Mouse (Mus musculus): ENCODE data around the gene Slc38a3.

Gene Slc38a3

DNA sequence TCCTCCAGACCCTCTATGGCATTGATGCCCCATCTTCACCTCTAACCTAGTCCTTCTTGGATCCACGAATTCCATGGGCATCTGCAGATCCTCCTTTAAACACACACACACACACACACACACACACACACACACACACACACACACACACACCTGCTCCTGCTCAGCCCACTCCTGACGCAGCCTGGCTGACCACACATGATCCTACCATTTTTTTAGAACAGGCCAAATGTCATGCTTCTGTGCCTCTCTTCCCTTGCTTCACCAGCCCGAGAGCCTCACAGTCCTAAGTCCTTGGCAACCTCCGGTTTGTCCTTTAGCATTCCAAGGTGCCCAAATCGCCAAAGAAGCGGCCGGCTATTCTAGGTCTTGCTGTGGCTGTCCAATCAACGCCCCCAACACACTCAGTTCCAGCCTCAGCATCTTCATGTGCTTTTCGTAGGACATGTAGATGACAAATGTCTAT, at the start of gene Slc38a3:
TSS of gene Slc38a3 (minus strand) at position 51 of the 466 bp plus-strand sequence.
- no peak for DNase-seq

DNA sequence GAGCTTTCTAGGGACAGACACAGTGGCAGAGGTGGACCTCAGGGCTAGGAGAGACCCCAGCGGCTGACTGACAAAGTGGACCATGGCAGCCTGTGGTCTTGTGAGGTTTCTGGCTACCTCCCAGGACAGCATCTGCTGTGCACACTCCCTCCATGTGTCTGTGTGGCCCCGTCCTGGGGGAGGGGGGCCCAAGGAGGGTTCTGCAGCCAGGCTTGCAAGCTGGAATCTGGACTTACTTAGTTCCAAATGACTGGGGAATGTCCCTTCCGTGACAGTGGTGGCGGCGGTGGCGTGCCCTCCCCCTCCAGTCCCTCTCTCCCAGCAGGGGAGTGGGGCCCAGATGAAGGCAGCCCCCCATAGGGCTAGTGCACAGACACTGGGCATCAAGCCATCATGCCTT, 47.6 kb upstream of the Slc38a3 start:
- no peak for DNase-seq

DNA sequence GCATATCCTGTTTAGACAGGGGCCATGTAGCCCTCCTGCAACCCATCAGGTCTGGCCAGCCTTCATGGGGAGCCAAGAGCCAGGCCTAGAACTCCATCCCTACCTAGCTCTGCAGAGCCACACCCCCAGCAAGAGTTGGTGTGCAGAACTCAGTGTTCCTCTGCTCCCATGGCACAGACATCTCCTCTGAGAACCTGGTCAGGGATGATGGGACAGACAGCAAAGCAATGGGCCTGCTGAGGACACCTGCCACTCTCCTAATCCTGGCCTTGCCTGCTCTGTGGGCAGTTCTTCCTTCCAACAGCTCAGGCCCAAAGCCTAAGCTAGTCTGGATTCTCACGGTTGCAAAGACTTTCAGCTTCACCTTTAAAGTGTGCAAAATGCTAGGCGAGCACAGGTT, 46.3 kb upstream of the Slc38a3 start:
- DNase-seq: no peak

DNA sequence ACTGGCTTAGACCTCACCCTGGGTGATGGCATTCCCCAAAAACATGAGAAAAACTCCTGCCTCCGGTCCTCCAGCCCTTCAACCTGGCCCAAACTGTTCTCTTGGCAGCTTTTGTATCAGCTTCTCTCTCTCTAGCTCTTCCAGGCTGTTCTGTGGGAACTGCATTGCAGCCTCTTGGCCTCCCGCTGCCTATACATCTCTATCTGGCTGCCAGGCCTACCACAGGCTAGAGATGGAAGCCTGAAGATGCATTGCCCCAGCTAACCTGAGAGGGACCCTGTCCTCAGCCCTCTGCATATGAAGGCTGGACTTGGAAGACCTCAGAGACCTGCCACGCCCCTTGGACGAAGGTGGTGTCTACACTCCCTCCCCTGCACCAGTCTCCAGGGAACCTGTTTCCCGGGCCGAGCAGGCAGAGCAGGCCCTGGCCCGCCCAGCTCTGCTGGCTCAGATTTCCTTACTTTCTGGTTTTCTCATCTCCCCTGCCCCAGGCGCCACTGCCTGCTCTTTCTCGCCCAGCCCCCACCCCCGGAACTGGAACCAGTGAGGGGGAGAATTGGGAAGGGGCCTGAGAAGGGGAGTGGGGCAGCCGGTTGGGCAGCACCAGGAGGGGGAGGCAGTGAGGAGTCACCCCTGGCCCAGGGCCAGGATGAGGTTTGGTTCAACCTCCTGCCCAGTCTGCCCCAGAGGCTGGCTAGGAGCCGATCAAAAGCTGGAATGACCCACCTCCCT, 45.1 kb upstream of the Slc38a3 start:
- no peak for DNase-seq

DNA sequence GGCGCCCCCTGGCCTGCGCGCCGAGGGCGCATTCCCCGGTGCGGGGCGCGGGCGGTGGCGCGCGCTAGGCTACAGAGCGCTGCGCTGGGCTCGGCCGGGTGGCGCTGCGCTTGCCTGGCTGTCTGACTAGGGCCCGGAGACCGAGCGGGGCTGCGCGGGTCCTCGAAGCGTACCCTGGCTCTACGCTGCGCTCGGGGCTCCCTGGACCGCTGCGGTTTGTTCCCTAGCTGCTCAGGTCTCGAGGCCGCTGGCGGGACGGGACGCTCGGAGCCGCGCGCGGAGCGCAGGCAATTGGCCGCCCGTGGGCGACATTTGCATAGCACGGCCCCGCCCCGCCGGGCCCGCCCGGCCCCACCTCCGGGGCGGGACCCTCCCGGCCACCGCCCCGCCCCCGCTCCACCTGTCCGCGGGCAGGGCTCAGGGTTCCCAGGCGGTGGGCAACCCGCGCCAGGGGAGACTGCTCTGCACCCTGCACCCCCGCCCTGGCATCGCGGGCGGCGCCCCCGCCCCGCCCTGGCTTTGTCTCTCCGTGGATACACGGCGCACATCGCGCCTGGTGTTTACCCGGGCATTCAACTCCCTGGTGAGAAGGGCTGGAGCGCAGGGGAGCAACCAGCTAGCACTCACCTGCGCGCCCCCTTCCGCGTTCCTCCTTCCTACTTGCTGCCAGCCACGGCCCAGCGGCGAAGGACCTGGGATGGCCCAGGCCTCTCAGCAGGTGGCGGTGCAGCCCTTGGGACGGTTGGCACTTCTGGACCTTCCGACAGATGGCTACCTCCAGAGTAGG, 40.6 kb upstream of the Slc38a3 start, which contains the start of gene Sema3f:
TSS of gene Sema3f (minus strand) at position 779 of the 787 bp plus-strand sequence.
- peak; percentile 64 for DNase-seq

DNA sequence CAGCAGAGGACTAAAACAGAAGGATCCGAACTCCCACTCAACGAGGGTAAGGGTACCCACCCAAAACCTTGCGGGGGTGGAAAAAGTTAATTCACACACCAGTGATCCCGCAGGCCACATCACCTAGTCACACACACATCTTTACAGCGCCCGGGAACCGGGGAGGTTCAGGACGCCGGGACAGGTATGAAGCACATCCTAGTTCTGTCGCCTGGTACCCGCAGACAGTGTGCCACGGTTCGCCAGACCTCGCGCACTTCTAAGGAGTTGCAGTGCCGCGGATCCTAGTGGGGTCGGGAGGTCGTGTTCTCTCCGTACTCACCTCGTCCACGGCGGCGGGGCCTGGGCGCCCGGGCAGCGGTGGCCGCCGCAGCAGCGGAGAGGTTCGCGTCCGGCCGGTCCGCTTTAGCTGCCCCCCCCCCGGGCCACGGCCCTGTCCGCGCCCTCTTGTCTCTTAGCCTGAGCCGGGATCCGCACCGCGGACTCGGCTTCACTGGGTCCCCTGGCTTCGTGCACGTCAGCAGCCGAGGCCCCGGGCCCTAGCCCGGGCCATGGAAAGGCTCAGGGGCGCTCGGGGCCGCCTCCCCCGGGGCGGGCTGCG, 39.9 kb upstream of the Slc38a3 start:
- DNase-seq: no peak

DNA sequence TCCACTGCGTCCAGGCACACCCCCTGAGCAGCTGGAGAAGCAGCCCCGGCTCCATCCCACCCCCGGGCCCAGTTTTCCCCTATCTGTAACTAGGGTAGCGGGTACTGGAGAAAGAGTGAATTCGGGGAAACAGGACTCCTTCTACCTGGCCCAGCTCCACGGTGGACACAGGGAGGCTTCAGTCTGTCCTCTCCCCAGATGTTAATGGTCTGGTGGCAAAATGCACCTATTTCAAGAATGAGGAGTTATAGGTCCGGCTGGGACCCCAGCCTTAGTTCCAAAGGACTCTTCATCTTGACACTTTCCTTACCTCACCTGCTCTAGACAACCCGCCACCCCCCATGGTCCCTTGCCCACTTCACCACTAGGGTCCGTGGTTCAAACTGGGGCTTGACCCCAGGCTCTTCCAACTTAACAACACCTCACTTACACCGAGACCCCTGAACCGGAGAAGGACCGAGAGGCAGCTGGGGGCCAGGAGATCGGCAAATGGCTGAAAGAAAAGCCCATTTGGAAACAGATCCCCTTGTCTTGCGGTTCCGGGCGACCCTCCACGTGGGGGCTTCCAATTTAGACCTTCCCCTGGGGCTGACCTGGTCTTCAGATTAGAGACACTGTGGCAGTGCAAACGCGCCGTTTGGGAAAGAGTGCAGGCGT, 39.2 kb upstream of the Slc38a3 start:
- no peak for DNase-seq

DNA sequence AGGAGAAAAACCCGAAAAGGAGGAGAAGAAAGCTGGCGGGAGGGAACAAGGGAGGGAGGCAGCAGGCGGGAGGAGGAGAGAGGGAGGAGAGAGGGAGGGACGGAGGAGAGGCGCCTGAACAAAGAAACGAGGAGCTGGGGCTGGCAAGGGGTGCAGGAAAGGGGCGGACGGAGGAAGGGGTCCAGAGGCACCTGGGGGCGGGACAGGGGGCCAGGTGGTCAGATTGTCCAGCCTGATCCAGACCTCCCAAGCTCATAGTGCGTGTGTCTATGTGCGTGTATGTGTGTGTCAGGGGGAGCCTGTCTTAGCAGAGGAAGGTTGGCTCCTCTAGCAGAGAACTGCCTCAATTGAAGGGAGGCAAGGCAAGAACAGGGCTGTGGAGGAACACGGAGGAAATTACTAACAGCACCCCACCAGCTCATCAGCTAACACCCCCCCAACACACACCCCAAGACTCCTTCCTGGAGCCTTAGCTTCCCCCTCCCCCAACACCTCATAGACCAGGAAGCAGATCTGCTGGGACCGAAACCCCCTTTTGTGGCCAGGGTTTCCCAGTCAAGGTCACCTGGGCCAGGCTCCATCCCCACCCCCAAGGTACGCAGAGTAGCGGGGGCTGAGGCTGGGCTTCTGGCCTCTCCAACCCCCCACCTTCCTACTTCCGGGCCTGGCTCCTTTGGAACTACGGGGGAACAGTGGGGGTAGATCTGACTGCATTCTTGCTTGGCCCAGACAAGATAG, 38.5 kb upstream of the Slc38a3 start:
- no peak for DNase-seq

DNA sequence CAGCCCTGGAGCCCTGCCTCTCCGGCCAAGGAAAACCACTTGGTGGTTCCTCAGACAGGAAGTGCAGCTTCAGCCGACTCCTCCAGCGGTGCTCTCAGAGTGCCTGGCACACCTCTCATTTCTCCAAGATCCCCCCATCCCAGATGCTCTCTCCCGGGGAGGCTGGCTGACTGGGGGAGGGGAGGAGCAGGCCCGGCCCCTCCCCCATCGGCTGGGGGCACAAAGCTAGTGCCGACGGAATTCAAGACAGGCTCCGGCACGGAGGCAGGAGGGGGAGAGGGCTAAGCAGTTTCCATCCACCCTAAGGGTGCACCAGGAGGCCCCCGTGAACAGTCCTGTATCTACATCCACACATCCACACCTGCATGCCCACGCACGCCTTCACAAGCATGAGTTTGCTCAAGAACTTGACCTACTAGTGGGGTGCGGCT, 37.5 kb upstream of the Slc38a3 start:
- no peak for DNase-seq

DNA sequence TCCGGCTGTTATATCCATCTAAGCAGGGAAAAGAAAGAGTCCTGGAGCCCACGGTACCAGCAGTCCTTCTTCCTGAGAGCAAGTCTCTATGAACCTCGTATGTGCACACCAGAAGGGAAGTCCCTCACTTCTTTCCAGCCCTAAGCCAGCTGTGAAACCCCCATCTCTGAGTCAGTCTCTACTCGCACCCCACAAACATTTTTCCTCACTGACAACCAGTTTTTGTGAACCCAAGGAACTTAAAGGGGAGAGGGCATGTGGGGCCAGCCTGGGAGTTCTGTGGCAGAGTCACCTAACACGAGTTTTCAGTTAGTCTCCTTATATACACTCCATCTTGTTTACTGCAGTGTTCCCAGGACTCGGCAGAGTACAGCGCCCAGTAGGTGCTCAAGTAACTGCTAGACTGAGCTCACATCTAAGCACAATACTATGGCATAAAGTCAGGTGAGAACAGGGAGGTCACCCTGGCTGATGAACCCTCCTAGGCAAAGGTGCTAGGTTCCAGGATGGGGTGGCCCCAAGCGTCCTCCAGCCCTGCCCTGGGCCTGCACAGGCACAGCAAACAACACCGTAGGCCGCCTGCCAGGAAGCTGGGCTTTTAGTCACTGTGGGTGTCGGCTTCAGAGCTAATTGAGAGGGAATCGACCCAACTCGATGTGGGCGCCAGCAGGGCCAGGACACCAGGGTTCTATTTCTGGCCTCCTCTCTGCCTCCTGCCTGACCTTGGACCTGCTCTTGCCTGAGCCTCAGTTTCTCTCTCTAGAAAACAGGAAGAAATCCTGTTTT, 34.2 kb upstream of the Slc38a3 start:
- no peak for DNase-seq

DNA sequence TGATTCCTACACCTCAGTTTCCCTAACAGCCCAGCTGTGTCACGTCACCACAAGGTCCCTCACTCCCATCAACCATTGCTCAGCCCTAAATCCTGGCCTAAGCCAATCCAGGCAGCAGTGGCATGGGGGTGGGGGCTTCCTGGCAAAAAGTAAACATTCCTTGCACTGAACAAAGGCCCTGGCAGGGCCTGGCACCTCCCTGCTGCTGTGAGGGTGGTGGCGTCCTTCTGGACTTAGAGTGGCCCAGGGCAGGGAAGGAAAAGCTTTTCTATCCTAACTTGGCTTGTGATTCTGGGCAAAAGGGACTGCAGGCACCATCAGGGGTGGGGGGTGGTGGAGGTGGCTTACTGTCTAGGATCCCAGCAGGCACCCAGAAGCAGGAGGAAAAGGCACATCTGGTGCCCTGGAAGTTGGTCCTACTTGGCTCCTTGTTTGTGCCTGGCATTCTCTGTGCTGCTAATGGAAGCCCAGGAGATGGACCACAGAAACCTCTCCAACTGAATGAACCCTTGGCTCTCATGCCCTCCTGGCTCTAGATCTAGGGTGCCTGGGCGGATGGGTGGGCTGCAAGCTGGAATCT, 33.4 kb upstream of the Slc38a3 start:
- DNase-seq: no peak

DNA sequence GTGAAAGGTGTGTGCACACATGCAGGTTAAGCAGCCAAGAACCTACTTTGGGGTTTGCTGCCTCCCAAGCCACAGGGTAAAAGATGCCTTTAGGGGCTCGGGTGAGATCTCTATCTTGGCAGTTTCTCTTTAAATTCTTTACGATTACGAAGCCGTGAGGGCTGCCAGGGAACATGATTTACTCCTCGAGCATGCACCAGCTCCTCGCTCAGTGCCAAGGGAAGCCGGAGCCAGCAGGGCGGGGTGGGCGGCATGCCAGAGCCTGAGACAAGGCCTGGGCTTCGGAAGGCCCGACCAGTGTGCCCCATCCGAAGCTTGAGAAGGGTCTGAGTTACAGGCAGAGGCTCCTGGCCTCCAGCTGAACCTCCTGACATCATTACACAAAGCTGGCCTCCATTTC, 32.3 kb upstream of the Slc38a3 start:
- peak; percentile 89 for DNase-seq

DNA sequence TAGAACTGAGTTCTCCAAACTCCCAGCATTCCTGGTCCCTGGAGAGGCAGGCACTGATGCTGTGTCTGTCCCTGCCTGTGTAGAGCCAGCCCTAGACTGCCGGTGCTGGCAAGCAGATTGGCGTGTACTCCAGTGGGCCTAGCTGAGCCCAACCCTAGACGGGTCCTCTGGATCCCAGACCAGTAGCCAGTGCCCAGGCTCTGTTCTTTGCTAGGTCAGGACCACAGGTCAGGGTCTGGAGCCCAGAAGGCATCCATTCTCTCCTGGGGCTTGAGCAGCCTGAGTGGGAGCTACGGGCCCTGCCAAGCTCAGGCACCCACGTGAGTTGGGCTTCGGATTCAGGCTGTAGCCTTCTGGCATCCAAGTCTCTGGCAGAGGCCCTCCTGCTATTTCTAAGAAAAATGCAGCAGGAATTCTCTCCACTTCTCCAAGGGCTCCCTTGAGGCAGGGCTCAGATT, 30.8 kb upstream of the Slc38a3 start:
- DNase-seq: peak; percentile 47

DNA sequence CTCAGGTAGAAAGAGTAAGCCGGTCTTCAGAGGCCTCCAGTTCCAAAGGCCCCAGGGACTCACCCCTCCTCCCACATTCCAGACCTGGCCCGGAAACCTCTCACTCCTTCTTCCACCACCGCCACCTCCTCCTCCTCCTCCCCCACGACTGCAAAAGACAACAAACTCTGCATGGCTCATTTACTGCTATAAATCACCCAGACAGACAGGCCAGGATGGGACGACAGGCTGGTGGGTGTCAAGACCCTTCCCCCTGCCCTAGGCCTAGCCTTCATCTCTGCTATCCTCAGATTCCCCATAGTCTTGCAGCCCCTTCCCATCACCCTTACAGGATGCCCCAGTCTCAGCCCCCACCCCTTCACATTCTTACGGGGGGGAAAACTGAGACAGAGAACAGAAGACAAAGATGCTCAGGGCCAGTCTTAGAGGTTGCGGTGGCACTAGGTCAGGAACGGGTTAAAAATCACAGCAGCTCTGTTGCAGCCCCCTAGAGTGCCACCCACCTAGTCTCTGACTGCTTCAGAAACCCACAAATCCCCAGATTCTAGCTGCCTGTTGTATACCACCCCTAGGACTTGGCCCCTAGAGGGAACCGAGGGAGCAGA, 30.1 kb upstream of the Slc38a3 start:
- DNase-seq: no peak

DNA sequence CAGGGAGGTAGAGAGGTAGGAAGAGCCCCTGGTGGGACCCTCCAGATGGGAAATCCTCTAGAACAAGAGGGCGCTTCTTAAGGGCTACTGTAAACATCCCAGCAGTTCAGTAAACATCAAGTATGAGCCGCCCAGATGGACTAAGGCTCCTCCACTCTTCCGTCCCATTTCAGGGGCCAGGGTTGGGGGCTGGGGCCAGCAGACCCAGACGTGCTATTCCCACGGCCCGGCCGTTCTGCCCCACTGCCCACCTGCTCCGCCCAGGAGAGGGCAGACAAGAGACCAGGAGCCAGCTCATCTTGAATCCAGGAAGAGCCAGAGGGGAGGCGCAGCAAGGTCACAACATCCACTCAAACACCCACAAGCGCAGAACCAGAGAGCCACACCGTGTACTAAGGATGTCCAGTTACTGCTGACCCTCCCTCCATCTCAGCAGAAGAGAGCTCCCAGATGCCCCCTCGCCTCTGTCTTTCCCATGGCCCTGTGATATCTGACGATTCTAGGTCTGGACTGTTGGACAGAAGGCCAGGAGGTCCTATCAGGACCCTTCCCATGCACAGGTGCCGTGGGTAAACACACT, 29.4 kb upstream of the Slc38a3 start:
- DNase-seq: no peak

DNA sequence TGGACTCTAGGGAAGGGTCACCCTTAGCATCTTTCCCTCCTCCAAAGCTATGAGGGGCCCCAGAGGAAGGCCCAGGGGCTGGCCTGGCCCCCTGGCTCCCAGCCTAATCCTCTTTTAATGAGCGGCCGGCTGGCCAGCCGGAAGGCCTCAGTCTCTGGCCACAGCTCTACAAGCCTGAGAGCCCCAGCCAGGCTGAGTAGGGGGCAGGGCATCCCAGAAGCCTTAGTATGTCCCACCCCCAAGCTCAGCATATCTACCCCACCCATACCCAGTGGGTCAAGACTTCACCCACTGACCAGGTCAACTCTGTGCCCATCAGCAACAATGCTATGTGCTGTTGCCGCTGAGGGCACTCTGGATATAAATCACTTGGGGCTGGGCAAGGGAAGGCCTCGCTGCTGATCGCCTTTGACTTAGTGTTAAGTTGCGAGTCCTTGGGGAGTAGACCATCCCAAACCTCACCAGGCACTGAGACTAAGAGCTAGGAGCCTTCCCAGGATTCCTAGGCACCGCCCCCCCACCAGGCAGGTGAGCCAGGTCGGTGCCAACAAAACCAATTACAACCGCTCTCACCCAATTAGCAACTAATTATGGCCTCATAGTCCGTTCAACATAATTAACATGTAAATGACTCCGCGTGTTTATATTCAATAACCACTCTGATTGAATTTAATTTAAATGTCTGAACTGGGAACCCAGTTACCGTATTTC, 28.6 kb upstream of the Slc38a3 start:
- DNase-seq: no peak

DNA sequence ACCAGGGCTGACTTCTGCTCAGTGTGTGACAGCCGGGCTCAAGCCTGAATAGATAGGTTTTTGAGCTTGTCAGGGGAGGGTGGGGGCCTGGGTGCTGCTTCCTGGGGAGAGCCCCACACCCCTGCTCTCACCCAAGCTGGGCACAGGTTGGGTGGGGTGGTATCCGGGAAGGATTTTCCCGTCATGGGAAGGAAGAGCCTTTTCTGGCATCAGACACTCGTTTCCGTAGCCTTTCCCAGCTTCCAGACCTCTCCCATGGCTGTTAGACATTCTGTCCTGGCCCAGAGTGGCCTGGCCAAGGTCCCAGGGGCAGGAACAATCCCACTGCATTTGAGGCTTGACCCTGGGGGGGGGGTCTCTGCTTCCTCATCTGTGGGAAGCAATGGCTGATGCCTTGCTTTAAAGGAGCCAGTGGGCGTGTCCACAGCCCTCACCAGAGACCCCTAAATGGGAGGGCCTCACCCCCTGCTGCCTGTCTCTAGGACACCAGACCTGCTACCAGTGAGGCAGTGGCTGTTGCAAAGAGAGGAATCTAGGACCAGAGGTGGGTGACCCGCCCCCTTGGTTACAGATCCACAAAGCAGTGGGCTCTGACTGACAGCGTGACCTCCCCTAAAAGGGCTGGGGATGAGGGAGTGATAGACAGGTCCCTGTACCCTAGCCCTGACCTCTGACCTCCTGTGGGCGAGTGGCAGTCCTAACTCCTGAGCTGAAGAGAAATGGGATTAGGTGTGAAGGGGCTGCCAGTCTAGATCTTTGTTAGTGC, 27.7 kb upstream of the Slc38a3 start:
- no peak for DNase-seq

DNA sequence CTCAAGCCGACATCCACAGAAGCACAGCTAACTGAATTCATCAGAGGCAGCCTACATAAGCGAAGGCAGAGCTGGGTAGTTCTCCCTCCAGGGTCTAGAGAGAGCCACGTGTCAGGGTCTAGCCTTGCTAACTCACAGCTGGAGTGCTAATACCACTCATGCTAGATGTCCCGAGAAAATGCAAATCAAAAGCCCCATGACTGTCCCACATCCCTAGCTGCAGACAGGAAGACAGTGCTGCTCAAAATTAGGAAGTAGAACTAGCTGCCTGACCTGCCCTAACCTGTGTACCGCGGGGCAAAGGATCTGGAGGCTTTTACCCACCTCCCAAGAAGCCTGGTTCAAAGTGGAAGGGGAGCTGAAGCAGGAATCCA, 26.8 kb upstream of the Slc38a3 start:
- no peak for DNase-seq
